Mouse (Mus musculus) CH12F3 (cell line): Measurements from ENCODE around the gene Psmg4.

Source experiments
- in situ Hi-C: fragments of 300-500 bp; cut with MboI; formaldehyde crosslinking; loops from 2 replicates; pipeline ENCODE4 v1.14.3; 2020; ENCODE audit warnings: low sequenced_read_pairs

Psmg4 gene

GRCm38 (mm10) chr13:34162491-34163303 lies at the start of gene Psmg4:
Gene Psmg4 (plus strand): TSS chr13:34162964.
- in situ Hi-C loops, result no loop called here

- in situ Hi-C loops, result no loop called here
Measured at GRCm38 (mm10) chr13:34113086-34113485, 49.7 kb upstream of the Psmg4 start.

- in situ Hi-C loops, result no loop called here
Measured at GRCm38 (mm10) chr13:34114654-34115053, 48.1 kb upstream of the Psmg4 start.

DNA sequence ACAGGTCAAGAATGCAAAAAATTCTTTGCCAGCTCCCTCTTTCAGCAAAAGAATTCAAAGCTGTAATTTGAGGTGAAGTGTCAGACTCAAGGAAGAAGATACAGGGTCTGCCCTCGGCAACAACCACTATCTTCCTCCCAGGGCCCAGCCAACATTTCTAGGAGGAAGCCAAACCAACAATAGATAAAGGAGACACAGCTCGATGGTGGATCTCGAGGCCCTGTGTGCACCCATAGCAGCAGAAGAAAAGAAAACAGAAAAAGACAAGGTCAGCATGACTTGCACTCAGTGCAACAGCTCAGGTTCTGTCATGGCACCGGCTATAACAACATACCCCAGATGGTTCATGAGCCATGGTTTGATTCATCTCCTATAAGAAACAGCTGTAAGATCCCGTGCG lies 46.3 kb upstream of the Psmg4 start:
- in situ Hi-C loops, result no loop called here

DNA sequence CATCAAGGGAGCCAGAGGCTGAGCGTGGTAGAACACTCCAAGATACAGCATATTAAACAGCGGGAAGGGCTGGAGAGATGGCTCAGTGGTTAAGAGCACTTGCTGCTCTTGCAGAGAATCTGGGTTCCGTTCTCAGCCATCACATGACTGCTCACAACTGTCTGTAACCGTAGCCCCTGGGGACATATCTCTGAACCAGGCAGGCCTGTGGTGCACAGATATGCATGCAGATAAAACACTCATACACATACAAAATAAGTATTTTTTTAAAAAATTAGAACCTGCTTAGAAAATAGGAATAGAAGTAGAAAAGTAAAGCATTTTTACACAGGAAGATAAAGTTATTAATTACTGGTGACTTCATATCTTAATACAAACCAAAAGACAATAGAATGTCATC lies 43.9 kb upstream of the Psmg4 start:
- in situ Hi-C loops, result no loop called here

- in situ Hi-C loops, result no loop called here
Measured at GRCm38 (mm10) chr13:34119406-34119805, 43.4 kb upstream of the Psmg4 start.

- in situ Hi-C loops, result no loop called here
Measured at GRCm38 (mm10) chr13:34120536-34120935, 42.2 kb upstream of the Psmg4 start.

GRCm38 (mm10) chr13:34125711-34126110 lies 37.1 kb upstream of the Psmg4 start:
- in situ Hi-C loops, result no loop called here

DNA sequence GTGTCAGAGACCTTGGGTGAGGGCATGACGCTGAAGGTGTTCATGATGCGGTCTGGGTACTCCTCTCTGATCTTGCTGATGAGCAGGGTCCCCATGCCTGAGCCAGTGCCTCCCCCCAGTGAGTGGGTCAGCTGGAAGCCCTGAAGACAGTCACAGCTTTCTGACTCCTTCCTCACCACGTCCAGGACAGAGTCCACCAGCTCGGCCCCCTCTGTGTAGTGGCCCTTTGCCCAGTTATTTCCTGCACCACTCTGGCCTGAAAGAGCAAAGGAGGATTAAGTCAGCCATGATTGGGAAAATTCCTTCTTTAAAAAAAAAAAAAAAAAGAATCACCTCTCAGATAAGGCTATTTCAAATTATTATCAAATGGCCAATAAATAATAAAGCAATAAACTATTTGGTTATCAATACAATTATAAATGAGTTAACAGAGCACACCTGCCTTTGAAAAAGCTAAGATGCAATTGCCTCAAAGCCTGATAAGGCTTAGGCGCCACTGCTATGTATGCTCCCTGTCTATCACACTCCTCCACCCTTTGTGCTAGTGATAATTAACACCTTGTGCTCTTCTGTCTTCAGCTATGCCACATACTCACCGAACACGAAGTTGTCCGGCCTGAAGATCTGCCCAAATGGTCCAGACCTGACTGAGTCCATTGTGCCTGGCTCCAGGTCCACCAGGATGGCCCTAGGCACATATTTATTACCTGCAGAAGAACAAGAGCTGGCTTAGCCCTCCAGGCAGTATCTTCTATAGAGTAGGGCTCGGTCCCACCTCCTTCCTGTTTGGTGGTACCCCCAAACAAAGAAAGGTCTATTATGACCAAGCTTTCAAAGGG lies 34.3 kb upstream of the Psmg4 start:
- in situ Hi-C loops, result no loop called here

DNA sequence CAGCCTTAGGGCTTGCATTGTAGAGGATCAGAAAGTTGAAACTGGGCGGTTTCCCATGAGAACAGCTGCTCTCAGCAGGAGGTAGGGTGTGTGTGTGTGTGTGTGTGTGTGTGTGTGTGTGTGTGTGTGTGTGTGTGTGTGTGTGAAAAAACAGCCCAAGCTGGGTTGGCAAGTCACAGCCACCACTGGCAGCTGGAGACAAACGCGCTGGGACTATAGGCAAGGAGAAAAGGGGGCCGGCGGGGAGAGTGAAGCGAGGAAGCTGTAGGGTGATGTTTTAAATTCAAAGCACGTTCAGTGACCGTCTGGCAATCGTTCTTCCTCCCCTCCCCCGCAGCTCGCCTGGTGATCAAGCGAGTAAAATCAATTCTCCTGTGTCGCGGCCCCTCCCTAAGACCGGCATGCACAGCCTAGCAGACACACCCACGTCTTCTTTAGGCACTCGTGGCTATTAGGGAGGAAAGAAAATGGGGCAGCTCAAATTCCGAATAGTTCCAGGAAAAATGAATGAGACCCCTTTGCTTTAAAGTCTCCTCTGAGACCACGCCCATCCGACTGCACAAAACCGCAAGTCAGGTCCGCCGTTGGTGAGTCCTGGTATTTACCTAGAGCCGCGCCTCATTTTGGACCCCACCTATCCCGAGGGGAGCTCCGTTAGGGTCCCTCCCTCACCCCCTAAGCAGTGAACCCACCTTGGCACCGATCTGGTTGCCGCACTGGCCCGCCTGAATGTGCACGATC lies 33.1 kb upstream of the Psmg4 start:
- in situ Hi-C loops, result no loop called here

DNA sequence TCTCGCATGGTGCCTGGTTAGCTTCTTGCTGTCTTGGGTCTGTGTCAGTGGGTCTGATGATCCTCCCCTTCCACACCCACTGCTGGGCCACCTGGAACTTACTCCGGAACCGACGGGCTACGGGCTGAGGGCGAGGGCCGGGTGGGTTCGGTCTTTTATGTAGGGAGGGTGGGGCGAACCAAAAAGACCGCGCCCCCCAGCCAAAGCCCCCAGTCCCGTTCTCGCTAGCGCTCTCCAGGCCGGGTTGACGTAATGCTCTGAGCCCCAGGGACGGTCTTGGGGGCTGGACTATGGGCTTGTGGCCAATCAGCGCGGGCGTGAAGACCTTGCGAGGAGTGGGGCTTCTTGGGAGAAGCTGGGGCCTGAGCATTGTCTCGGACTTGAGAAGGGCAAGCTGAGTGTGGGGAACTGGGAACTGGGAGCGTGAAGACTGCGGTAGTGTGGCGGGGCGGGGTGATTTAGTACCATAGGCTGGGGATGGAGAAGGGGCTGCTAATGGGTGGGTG lies 32.5 kb upstream of the Psmg4 start, which contains the start of gene Tubb2b:
TSS of gene Tubb2b (minus strand) at position 241 of the 506 bp plus-strand sequence.
- in situ Hi-C loops, result no loop called here

DNA sequence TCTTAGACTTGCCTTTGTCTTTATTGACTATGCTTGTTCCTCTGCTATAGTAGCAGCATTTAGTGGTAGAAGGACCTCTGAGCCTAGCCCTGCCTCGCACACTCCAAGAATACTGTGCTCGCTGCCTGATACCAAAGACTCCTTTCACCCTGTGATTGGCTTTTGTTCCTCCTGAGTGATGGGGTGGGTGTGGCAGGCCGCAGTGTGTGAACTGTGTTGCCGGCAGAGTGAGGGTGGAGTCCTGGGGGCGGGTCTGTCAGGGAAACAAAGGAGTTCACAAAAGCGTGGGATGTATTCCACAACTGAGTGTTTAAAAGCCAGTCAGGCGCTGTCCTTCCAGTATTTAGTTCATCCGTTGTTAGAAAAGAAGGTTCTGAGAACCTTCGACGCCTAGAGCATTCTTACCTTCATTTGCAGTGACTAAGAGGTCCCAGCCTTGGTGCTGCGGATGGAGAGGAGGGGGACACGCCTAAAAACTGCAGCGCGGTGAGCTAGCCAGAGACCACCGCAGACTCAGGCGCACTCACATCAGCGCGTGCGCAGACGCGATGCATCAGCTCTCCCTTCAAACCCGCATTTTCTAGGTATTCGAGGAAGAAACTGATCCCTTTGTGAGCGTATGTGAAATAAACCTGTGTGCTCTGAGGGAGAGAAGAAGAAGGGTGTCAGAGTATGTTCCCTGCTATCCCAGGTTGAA lies 31.6 kb upstream of the Psmg4 start:
- in situ Hi-C loops, result no loop called here

DNA sequence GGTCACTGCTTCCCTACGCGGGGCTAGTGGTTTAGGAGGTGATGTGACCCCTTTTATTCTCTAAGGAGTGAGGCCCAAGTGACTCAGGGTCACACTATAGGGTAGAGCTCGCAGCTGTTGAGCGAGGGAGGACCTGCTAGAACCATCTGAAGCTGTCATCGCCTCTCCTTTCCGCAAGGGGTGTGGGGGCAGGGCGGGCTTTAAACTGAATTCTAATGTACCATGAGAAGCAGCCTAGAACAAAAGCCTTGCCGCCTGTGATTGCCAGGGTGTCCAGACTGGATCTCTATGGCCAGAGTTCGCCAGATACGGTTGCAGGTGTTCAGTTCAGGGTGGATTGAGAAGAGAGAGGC lies 31.1 kb upstream of the Psmg4 start:
- in situ Hi-C loops, result no loop called here

DNA sequence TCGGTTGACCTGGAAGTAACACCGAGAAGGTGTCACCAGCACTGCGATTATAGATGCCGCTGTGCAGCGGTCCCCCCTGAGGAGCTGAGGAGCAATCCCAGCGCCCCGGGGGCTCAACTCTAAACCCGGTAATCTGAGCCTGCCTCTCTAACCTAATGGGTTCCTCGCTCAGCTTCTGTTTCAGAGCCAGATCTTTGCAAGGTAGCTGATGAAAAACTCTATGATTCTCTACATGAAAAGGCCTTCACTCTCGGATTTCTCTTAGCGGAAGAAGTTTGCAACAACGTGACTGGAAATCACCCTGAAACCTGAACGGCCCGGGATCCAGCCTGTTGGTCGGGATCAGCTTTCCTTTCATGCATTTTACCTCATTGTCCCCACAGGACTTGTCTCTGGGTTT lies 30.5 kb upstream of the Psmg4 start:
- in situ Hi-C loops, result no loop called here

DNA sequence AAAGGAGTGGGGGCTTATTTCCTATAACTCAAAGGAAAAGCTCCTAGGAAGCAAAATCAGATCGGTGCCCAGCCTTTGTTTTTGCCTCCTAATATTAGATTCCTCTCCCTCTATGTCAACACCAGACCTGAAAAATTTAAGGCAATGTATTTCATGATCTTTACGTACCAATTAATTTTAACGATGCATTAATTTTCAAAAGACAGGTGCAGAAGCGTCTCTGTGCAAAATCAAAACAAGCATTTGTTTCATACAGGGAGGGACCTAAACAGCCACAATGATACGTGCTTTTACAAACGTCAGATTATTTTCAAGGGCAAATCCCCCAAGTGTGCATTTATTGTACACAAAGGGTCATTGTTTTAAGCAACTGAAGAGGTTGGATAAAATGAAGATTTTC lies 29.9 kb upstream of the Psmg4 start:
- in situ Hi-C loops, result no loop called here

DNA sequence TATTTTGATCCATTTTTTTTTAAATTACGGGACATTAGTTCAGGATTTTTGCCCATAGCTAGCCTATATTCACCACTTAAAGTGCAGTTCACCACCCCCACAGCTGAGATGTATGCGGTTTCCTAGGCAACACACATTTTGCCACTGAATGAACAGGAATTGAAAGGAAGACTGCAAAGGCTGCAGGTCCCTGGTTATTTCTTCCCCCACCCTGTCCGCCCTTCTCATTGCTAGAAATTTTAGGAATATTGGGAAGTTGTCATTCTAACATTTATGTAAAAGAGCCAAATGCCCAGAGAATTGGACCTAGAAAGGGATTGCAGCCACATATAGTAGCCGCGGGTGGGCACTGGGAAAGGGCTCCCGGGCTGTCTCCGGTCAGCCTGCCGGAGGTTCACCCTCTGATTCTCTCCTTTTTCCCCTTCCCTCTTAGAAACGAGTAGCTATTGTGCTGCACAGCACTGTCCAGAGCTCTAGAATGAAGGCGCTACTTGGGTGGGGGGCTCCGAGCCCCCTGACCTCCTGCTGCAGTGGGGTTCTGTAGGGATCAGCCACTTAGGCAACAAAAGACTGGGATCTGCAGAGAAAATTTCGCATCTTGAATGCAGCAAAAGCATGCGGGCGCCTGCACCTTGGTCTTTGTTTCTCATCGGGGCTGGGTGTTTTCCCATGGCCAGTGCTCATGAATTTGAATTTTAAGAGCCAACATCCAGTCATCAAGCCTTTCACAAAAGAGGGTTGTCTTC lies 29.3 kb upstream of the Psmg4 start:
- in situ Hi-C loops, result no loop called here

DNA sequence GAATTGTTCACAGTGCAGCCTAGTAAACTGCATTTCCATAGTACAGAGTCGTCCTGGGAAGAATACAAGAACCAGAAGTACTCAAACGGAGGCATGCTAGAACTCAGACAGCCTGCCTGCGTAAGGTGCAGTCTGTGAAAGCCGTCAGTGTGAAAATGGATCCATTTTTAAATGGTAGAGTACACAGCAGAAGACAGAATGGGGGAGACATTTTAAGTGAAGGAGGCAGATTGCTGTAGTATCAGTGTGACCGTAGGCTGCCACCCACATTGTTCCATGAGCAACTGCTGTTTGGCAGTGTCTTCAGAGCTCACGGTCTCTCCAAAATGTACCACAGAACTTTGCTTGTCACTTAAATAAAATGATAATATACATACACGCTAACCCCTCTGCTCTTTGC lies 28.5 kb upstream of the Psmg4 start:
- in situ Hi-C loops, result no loop called here

DNA sequence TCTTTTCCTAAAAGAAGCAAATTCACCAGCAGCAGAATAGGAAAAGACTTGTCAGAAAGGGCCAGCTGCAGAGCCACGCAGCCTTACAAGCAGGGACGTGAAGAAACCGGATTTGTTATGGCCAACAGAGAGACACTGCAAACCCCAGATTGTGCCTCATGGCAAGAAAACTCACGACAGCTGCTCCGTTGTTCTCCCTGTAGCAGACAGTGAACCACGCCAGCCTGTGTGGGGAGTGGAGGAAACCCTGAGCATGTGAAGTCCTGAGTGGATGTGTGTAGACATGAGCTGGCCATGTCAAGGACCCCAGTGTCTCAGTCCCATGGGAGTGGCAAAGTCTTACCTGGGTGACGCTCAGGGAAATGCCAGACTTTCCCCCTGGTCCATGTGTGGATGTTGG lies 26.2 kb upstream of the Psmg4 start:
- in situ Hi-C loops, result no loop called here

- in situ Hi-C loops, result no loop called here
Measured at GRCm38 (mm10) chr13:34143389-34143788, 19.4 kb upstream of the Psmg4 start.

DNA sequence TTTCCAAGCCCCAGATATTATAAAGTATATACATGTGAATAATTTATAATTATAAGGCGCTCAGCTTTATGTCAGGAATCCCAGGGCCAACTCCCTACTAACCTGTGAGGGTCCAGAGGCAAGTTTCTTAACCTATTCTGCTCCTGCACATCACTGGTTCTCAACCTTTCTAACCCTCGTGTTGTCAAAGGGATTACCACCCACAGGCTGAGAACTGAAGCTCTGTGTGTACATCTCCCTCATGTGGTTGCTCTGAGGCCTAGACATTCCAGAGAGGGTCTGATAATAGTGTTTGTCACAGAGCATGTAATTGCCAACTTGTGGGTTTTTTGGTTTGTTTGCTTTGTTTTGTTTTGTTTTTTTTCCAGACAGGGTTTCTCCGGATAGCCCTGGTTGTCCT lies 15.8 kb upstream of the Psmg4 start:
- in situ Hi-C loops, result no loop called here
